Mouse (Mus musculus) neutrophil, adult 5-6 weeks (primary cell): ENCODE results near the gene Gm20708. TPM values are rescaled to one million over a fixed set of nuclear protein-coding genes. Genes with fewer than 3 reads are reported as not detected.
"Not testable (repeated sequence)": the region's sequence is repeated elsewhere in the genome, so short reads cannot be mapped to it uniquely, and the experiment has no call there.

Experiments
- ATAC-seq: fragments of 151-379, 151-347 bp; 2 replicates; pipeline ENCODE4 v1.8.0; 2017; ENCODE audit warnings: mild to moderate bottlenecking, moderate TSS enrichment; ENCODE audit not compliant: insufficient number of reproducible peaks, poor library complexity, low FRiP score, severe bottlenecking; ENCODE audit errors: extremely low read depth
- total RNA-seq: library from RNA; stranded (forward); fragments of 200-1000 nt; gene quantifications from 2 replicates; pipeline ENCODE4 v1.2.3, GENCODE M21; 2017

Gene Gm20708
- total RNA-seq, 1 experiment from 2014 or later, result 8.8 TPM

- ATAC-seq, result peak; percentile 54
Observed at GRCm38 (mm10) chr11:117799174-117799573, 10.3 kb upstream of the Gm20708 start.

- ATAC-seq, result no peak
Observed at GRCm38 (mm10) chr11:117800038-117800437, 9.4 kb upstream of the Gm20708 start.

- ATAC-seq, result no peak
Observed at GRCm38 (mm10) chr11:117801650-117802049, 7.8 kb upstream of the Gm20708 start.

- ATAC-seq, result no peak
Observed at GRCm38 (mm10) chr11:117803166-117803688, 6.2 kb upstream of the Gm20708 start.

GRCm38 (mm10) chr11:117806781-117807180, 2.7 kb upstream of the Gm20708 start:
- no peak for ATAC-seq

GRCm38 (mm10) chr11:117810401-117811046, 1.1 kb downstream of the Gm20708 start:
- peak; percentile 67 for ATAC-seq

- ATAC-seq, result no peak
Observed at GRCm38 (mm10) chr11:117813867-117814266, 4.4 kb downstream of the Gm20708 start.

GRCm38 (mm10) chr11:117814704-117815366, 5.4 kb downstream of the Gm20708 start:
- no peak for ATAC-seq

- not testable (repeated sequence) for ATAC-seq
Observed at GRCm38 (mm10) chr11:117815850-117816249, 6.4 kb downstream of the Gm20708 start.

GRCm38 (mm10) chr11:117816389-117816996, 7.0 kb downstream of the Gm20708 start:
- ATAC-seq, result no peak

GRCm38 (mm10) chr11:117819095-117819494, 9.6 kb downstream of the Gm20708 start:
- ATAC-seq, result no peak

- ATAC-seq, result no peak
Observed at GRCm38 (mm10) chr11:117820173-117820572, 10.7 kb downstream of the Gm20708 start.

- ATAC-seq, result no peak
Observed at GRCm38 (mm10) chr11:117821868-117822267, 12.4 kb downstream of the Gm20708 start.

GRCm38 (mm10) chr11:117822728-117823241, 13.3 kb downstream of the Gm20708 start:
- no peak for ATAC-seq

- ATAC-seq, result no peak
Observed at GRCm38 (mm10) chr11:117823411-117823810, 13.9 kb downstream of the Gm20708 start.

- ATAC-seq, result peak; percentile 75
Observed at GRCm38 (mm10) chr11:117824060-117824969, 14.8 kb downstream of the Gm20708 start.

GRCm38 (mm10) chr11:117825333-117826101, 16.0 kb downstream of the Gm20708 start, which contains the start of the genes Afmid and Tk1:
TSS of gene Afmid (plus strand) at chr11:117825924.
TSS of gene Tk1 (minus strand) at chr11:117826092.
- ATAC-seq, result no peak

- no peak for ATAC-seq
Observed at GRCm38 (mm10) chr11:117826164-117826563, 16.7 kb downstream of the Gm20708 start.
